Mouse (Mus musculus): ENCODE measurements around the gene AW011738. TPM values are rescaled to one million over a fixed set of nuclear protein-coding genes. Genes with fewer than 3 reads are reported as not detected.

AW011738 gene
- polyA plus RNA-seq, 1 experiment from 2014 or later = 1.2 TPM

- no peak overlapping the region for H3K9ac ChIP-seq (ENCODE audit: low read length)
- H3K9me3 ChIP-seq (replicated peaks; ENCODE audit: control insufficient read depth, low read length) = no peaks in the 10 kb centered on the region
- H3K4me2 ChIP-seq (ENCODE audit: low read length) = no peak overlapping the region
- H3K36me3 ChIP-seq (ENCODE audit: control insufficient read depth, insufficient read depth, low read length) = peaks cover 36% of the 10 kb centered on the region
- peaks cover 21% of the 10 kb centered on the region for H3K27me3 ChIP-seq (replicated peaks; ENCODE audit: control insufficient read depth, insufficient read depth, low read length)
- 68% methylated on average over 8 of the region's 8 CpGs for WGBS
- DNase-seq (ENCODE audit: low spot score) = no peak
- no peak overlapping the region for H3K4me3 ChIP-seq (ENCODE audit: low read depth, low read length)
- ATAC-seq = no peak
- H3K27ac ChIP-seq (ENCODE audit: low read depth, low read length) = no peak overlapping the region
- H3K4me1 ChIP-seq (ENCODE audit: control insufficient read depth, insufficient read depth, low read length) = peaks cover 2% of the 10 kb centered on the region; the same call in 1 of the 2 replicates
These were observed 48.0 kb downstream of the AW011738 start for GRCm38 (mm10) chr4:156251081-156251480.

DNA sequence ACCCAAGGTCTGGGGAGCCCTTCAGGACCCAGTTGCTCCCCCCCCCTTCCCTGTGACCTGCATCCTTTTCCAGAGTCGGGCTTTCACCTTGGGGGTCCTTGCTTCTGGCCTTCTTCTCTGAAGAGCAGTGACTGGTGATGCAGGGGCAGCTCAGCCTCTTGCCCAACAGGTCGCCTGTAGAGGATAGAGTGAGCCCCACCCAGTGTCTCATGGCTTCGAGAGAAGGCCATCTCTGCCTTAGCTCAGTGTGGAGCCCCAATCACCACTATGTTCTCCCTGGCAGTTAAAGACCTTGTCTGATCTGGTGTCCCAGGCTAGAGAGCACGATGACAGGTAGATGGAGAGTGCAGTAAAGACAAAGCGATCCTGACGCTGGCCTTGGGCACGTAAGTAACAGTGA, 49.0 kb downstream of the AW011738 start:
- DNase-seq (ENCODE audit: low spot score) (no peak), ATAC-seq (no peak)
- 36% methylated on average over 7 of the region's 7 CpGs for WGBS
- peaks cover 25% of the 10 kb centered on the region for H3K36me3 ChIP-seq (ENCODE audit: control insufficient read depth, insufficient read depth, low read length)
- H3K27me3 ChIP-seq (replicated peaks; ENCODE audit: control insufficient read depth, insufficient read depth, low read length) = peaks cover 21% of the 10 kb centered on the region
- no peak overlapping the region for H3K9ac ChIP-seq (ENCODE audit: low read length)
- no peak overlapping the region for H3K27ac ChIP-seq (ENCODE audit: low read depth, low read length)
- no peak overlapping the region for H3K4me3 ChIP-seq (ENCODE audit: low read depth, low read length)
- H3K4me2 ChIP-seq (ENCODE audit: low read length) = no peak overlapping the region
- no peaks in the 10 kb centered on the region for H3K9me3 ChIP-seq (replicated peaks; ENCODE audit: control insufficient read depth, low read length)
- H3K4me1 ChIP-seq (ENCODE audit: control insufficient read depth, insufficient read depth, low read length) = peaks cover 2% of the 10 kb centered on the region; the same call in 1 of the 2 replicates

DNA sequence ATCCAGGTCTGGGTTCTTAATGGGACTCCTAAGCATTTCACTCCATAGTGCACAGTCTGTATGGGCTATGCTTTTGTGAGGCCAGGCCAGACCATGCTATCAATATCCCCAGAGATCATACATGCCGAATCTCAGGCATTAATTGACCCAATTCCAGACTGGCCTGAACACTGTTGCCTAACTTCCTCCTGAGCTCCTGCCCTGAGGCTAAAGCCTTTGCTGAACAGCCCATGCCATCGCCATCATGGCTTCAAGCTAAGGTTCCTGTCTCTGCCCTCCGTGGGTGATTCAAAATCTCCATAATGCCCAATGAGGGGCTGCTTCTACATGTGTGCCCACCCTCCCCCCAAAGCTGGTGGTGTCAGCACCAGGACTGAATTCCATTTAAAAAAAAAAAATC, 49.5 kb downstream of the AW011738 start:
- ATAC-seq (no peak), DNase-seq (ENCODE audit: low spot score) (no peak)
- no peak overlapping the region for H3K4me3 ChIP-seq (ENCODE audit: low read depth, low read length)
- H3K9me3 ChIP-seq (replicated peaks; ENCODE audit: control insufficient read depth, low read length) = no peaks in the 10 kb centered on the region
- 48% methylated on average over 3 of the region's 3 CpGs for WGBS
- H3K27me3 ChIP-seq (replicated peaks; ENCODE audit: control insufficient read depth, insufficient read depth, low read length) = peaks cover 21% of the 10 kb centered on the region
- H3K4me1 ChIP-seq (ENCODE audit: control insufficient read depth, insufficient read depth, low read length) = peaks cover 2% of the 10 kb centered on the region; the same call in 1 of the 2 replicates
- no peak overlapping the region for H3K27ac ChIP-seq (ENCODE audit: low read depth, low read length)
- H3K9ac ChIP-seq (ENCODE audit: low read length) = no peak overlapping the region
- peaks cover 21% of the 10 kb centered on the region for H3K36me3 ChIP-seq (ENCODE audit: control insufficient read depth, insufficient read depth, low read length)
- H3K4me2 ChIP-seq (ENCODE audit: low read length) = no peak overlapping the region

GRCm38 (mm10) chr4:156253043-156253442, 49.9 kb downstream of the AW011738 start:
- WGBS = 45% methylated on average over 7 of the region's 7 CpGs
- DNase-seq (ENCODE audit: low spot score) = no peak
- Histone ChIP-seq H3K4me3 (ENCODE audit: low read depth, low read length) (no peak overlapping the region), H3K9ac (ENCODE audit: low read length) (0 out of 2 replicates have a peak overlapping the region, but pooled peaks have one; percentile 13), H3K4me2 (ENCODE audit: low read length) (no peak overlapping the region), H3K9me3 (replicated peaks; ENCODE audit: control insufficient read depth, low read length) (no peaks in the 10 kb centered on the region), H3K27ac (ENCODE audit: low read depth, low read length) (no peak overlapping the region), H3K4me1 (ENCODE audit: control insufficient read depth, insufficient read depth, low read length) (peaks cover 2% of the 10 kb centered on the region; the same call in 1 of the 2 replicates), H3K27me3 (replicated peaks; ENCODE audit: control insufficient read depth, insufficient read depth, low read length) (peaks cover 21% of the 10 kb centered on the region), H3K36me3 (ENCODE audit: control insufficient read depth, insufficient read depth, low read length) (peaks cover 16% of the 10 kb centered on the region)
- no peak for ATAC-seq

DNA sequence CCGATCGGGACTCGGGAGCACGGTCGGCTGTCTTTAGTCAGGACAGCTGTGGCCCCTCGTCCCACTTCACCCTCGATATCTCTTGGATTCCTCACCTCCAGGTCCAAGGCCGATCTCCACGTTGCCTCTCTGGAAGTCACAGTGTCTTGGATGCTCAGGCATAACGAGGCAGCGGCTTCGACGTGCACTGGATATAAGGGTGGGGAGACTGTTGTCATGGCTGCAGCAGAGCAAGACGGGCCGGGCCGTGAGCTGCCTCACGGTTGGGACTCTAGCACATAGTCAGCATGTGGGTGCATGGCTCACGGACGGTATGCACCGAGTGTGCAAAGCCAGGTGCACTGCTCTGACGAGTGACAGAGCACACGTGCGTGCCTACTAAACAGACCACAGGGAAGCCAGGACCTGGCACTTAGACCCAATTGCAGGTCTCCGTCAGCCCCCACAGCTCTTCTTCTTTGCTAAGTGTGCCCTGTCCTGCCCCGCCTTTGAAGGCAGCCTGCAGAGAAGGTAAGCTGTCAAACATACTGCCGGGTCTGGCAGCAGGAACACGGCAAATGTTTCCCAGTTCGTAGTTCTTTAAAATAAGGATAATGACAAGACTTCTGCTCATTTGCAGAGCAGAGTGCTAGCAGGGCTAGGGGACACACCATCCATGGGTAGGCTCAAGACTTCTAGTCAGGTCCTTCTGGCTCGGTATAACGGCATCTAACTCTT, 51.4 kb downstream of the AW011738 start:
- Histone ChIP-seq H3K4me3 (ENCODE audit: low read depth, low read length) (peak overlapping the region; percentile 23), H3K9ac (ENCODE audit: low read length) (peak overlapping the region; percentile 45), H3K27ac (ENCODE audit: low read depth, low read length) (no peak overlapping the region), H3K4me1 (ENCODE audit: control insufficient read depth, insufficient read depth, low read length) (peaks cover 2% of the 10 kb centered on the region; the same call in 1 of the 2 replicates), H3K9me3 (replicated peaks; ENCODE audit: control insufficient read depth, low read length) (no peaks in the 10 kb centered on the region), H3K4me2 (ENCODE audit: low read length) (peak overlapping the region; percentile 48), H3K36me3 (ENCODE audit: control insufficient read depth, insufficient read depth, low read length) (peaks cover 2% of the 10 kb centered on the region; the same call in 1 of the 2 replicates), H3K27me3 (replicated peaks; ENCODE audit: control insufficient read depth, insufficient read depth, low read length) (peaks cover 21% of the 10 kb centered on the region)
- 2% methylated on average over 30 of the region's 30 CpGs for WGBS
- ATAC-seq (peak; percentile 70; the same call in 1 of the 2 replicates), DNase-seq (ENCODE audit: low spot score) (peak; percentile 34)

Small RNAs within 50 kb of the gene (microRNA-seq; reads per million reads assigned to microRNA genes)
- 3.6 reads per million, percentile 20 among the genes with 10 or more reads in this experiment for gene Mir7658

Other genes starting within 250 kb of the AW011738 start
- gene C1qtnf12, start 241.0 kb upstream of the AW011738 start, polyA plus RNA-seq (2014; fragmentation: Nextera tagmentation; extraction: Ambion mirVana) = 8.0 and 11.3 TPM in 2 replicates
- 27.6 and 29.6 TPM in 2 replicates for gene B3galt6, start 210.7 kb upstream of the AW011738 start, polyA plus RNA-seq (2014; fragmentation: Nextera tagmentation; extraction: Ambion mirVana)
- 124 and 127 TPM in 2 replicates for gene Sdf4, start 210.4 kb upstream of the AW011738 start, polyA plus RNA-seq (2014; fragmentation: Nextera tagmentation; extraction: Ambion mirVana)
- gene Tnfrsf4, start 189.5 kb upstream of the AW011738 start, polyA plus RNA-seq (2014; fragmentation: Nextera tagmentation; extraction: Ambion mirVana) = 0.43 and 0.60 TPM in 2 replicates
- gene Tnfrsf18, start 177.1 kb upstream of the AW011738 start, polyA plus RNA-seq (2014; fragmentation: Nextera tagmentation; extraction: Ambion mirVana) = 0.40 and 0.53 TPM in 2 replicates
- gene Ttll10, start 143.9 kb upstream of the AW011738 start, polyA plus RNA-seq (2014; fragmentation: Nextera tagmentation; extraction: Ambion mirVana) = not detected in 2 replicates
- 29.0 and 34.3 TPM in 2 replicates for gene 9430015G10Rik, start 93.3 kb upstream of the AW011738 start, polyA plus RNA-seq (2014; fragmentation: Nextera tagmentation; extraction: Ambion mirVana)
- 0.41 and 0.59 TPM in 2 replicates for gene Rnf223, start 72.8 kb upstream of the AW011738 start, polyA plus RNA-seq (2014; fragmentation: Nextera tagmentation; extraction: Ambion mirVana)
- 72.2 and 88.4 TPM in 2 replicates for gene Agrn, start 5.8 kb upstream of the AW011738 start, polyA plus RNA-seq (2014; fragmentation: Nextera tagmentation; extraction: Ambion mirVana)
- 0.61 and 1.1 TPM in 2 replicates for gene Isg15, start 2.5 kb upstream of the AW011738 start, polyA plus RNA-seq (2014; fragmentation: Nextera tagmentation; extraction: Ambion mirVana)
- 0.83 and 0.99 TPM in 2 replicates for gene Perm1, start 12.6 kb downstream of the AW011738 start, polyA plus RNA-seq (2014; fragmentation: Nextera tagmentation; extraction: Ambion mirVana)
- 19.2 and 21.7 TPM in 2 replicates for gene Plekhn1, start 31.6 kb downstream of the AW011738 start, polyA plus RNA-seq (2014; fragmentation: Nextera tagmentation; extraction: Ambion mirVana)
- 43.3 and 45.5 TPM in 2 replicates for gene Noc2l, start 32.7 kb downstream of the AW011738 start, polyA plus RNA-seq (2014; fragmentation: Nextera tagmentation; extraction: Ambion mirVana)
- 0.98 and 1.2 TPM in 2 replicates for gene Samd11, start 52.4 kb downstream of the AW011738 start, polyA plus RNA-seq (2014; fragmentation: Nextera tagmentation; extraction: Ambion mirVana)
- not detected in 2 replicates for gene Vmn2r-ps159, start 127.8 kb downstream of the AW011738 start, polyA plus RNA-seq (2014; fragmentation: Nextera tagmentation; extraction: Ambion mirVana)